Comparison of ENCODE assay signal across 39 mouse cellular contexts in the genomic region with DNA sequence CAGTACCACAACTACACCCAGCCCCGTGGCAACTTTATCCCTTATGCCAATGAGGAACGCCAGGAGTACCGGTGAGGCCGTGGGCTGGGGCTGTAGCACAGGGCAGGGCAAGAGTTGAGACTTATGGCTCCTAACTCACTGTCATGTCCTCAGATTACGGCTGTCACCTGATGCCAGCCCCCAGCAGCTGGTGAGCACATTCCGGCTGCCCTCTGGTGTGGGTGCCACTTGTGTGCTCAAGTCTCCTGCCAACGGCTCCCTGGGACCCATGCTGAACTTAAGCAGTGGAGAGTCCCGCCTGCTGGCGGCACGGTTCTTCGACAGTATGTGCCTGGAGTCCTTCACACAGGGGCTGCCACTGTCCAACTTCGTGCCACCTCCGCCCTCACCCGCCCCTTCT. TPM values are rescaled to one million over a fixed set of nuclear protein-coding genes. Genes with fewer than 3 reads are reported as not detected.
"Had no signal": no experiment of that assay in that cellular context is flagged by ENCODE, and none has a peak within 500 bp of the region (broad histone marks: within the 10 kb centered on the region; RNA-seq: fewer than 3 reads in every experiment).

No protein-coding gene starts in this region.

- ATAC-seq: hindbrain, embryonic 16.5 days; hindbrain, postnatal 0 days; inflammation-experienced regulatory T-cells, adult 6 months; intestine, embryonic 15.5 days; intestine, embryonic 16.5 days; intestine, postnatal 0 days had no signal

- H3K4me3 ChIP-seq: heart, embryonic 10.5 days; heart, embryonic 12.5 days; heart, embryonic 13.5 days; heart, embryonic 15.5 days; hindbrain, embryonic 10.5 days; hindbrain, embryonic 12.5 days; hindbrain, embryonic 13.5 days; hindbrain, embryonic 15.5 days; intestine, embryonic 15.5 days; kidney, embryonic 15.5 days; layer of hippocampus, adult 2 months; left cerebral cortex, adult 2 months had no signal

- H3K4me1 ChIP-seq: heart, embryonic 12.5 days; heart, embryonic 13.5 days; heart, embryonic 15.5 days; hindbrain, embryonic 10.5 days; hindbrain, embryonic 12.5 days; hindbrain, embryonic 13.5 days; hindbrain, embryonic 15.5 days; intestine, embryonic 15.5 days; kidney, embryonic 15.5 days had no signal

- H3K4me2 ChIP-seq: heart, embryonic 11.5 days; heart, embryonic 12.5 days; heart, embryonic 13.5 days; heart, embryonic 15.5 days; hindbrain, embryonic 12.5 days; hindbrain, embryonic 13.5 days; hindbrain, embryonic 14.5 days; hindbrain, embryonic 15.5 days; intestine, embryonic 15.5 days; kidney, embryonic 15.5 days had no signal

- DNase-seq: heart, postnatal 10 days; heart, postnatal 14 days; heart, postnatal 36 days; heart, postnatal 4 days; kidney, adult 11 months; kidney, adult 2 months; kidney, adult 8-10 months; kidney, adult 9 months; kidney, postnatal 10 days; kidney, postnatal 14 days; kidney, postnatal 25 days; kidney, postnatal 36 days; kidney, postnatal 4 days; layer of hippocampus, adult 9-11 months; layer of hippocampus, postnatal 36 days had no signal

- H3K36me3 ChIP-seq: heart, embryonic 10.5 days; heart, embryonic 12.5 days; intestine, embryonic 15.5 days had no signal

- H3K9me3 ChIP-seq: heart, embryonic 10.5 days; heart, embryonic 12.5 days; heart, embryonic 13.5 days; heart, embryonic 15.5 days; hindbrain, embryonic 10.5 days; hindbrain, embryonic 12.5 days; hindbrain, embryonic 13.5 days; hindbrain, embryonic 15.5 days; intestine, embryonic 15.5 days; kidney, embryonic 15.5 days had no signal

- H3K27ac ChIP-seq: heart, embryonic 10.5 days; heart, embryonic 13.5 days; heart, embryonic 15.5 days; hindbrain, embryonic 10.5 days; hindbrain, embryonic 12.5 days; hindbrain, embryonic 13.5 days; hindbrain, embryonic 14.5 days; hindbrain, embryonic 15.5 days; hindbrain, postnatal 0 days; intestine, embryonic 15.5 days; kidney, embryonic 15.5 days; kidney, postnatal 0 days; layer of hippocampus, adult 2 months; left cerebral cortex, adult 2 months had no signal

- H3K27me3 ChIP-seq: heart, embryonic 13.5 days; heart, embryonic 15.5 days; hindbrain, embryonic 12.5 days; hindbrain, embryonic 13.5 days; hindbrain, embryonic 15.5 days; intestine, embryonic 15.5 days; kidney, embryonic 15.5 days had no signal

RNA-seq across cellular contexts. Expression of a gene that starts 19.6 kb away (rescaled TPM):
- polyA plus RNA-seq: heart, embryonic 10.5 days; heart, embryonic 11.5 days; heart, embryonic 12.5 days; heart, postnatal 0 days; hindbrain, embryonic 10.5 days; intestine, embryonic 14.5 days; kidney, embryonic 14.5 days; kidney, embryonic 16.5 days; kidney, postnatal 0 days had no signal

RNA-seq across cellular contexts. Expression of a gene that starts 27.2 kb away (rescaled TPM):
- polyA plus RNA-seq: inflammation-experienced regulatory T-cells, adult 6 months had no signal
